Mouse (Mus musculus) forebrain, embryonic 16.5 days (tissue): ENCODE data around the gene Mrps6. TPM values are rescaled to one million over a fixed set of nuclear protein-coding genes. Genes with fewer than 3 reads are reported as not detected.

Source experiments
- ATAC-seq: fragments of 200-750 bp; cut with Nextera tagmentation; 2 replicates; pipeline ENCODE4 v1.8.0; 2017; ENCODE audit warnings: mild to moderate bottlenecking, moderate library complexity
- H3K27ac ChIP-seq: fragments of 300-500 bp; sonication (generic); 2 replicates; pipeline ENCODE4 v1.5.1; 2014; ENCODE audit warnings: low read length, control low read depth
- H3K27me3 ChIP-seq: fragments of 300-500 bp; sonication (generic); replicated peaks from 2 replicates; pipeline ENCODE4 v1.6.1; 2014; ENCODE audit warnings: low read length; ENCODE audit not compliant: control insufficient read depth, insufficient read depth
- H3K36me3 ChIP-seq: fragments of 300-500 bp; sonication (generic); 2 replicates; pipeline ENCODE4 v1.6.1; 2014; ENCODE audit not compliant: control insufficient read depth, insufficient read depth
- H3K4me1 ChIP-seq: fragments of 300-500 bp; sonication (generic); replicated peaks from 2 replicates; pipeline ENCODE4 v1.6.1; 2014; ENCODE audit warnings: low read length; ENCODE audit not compliant: control insufficient read depth, insufficient read depth
- H3K4me2 ChIP-seq: fragments of 300-500 bp; sonication (generic); 2 replicates; pipeline ENCODE4 v1.6.1; 2014; ENCODE audit warnings: mild to moderate bottlenecking, low read length, control low read depth
- H3K4me3 ChIP-seq: fragments of 300-500 bp; sonication (generic); replicated peaks from 2 replicates; pipeline ENCODE4 v1.5.1; 2014; ENCODE audit warnings: mild to moderate bottlenecking, low read length, control low read depth
- H3K9ac ChIP-seq: fragments of 300-500 bp; sonication (generic); replicated peaks from 2 replicates; pipeline ENCODE4 v1.6.1; 2014; ENCODE audit warnings: low read depth, low read length, control low read depth
- H3K9me3 ChIP-seq: fragments of 300-500 bp; sonication (generic); 2 replicates; pipeline ENCODE4 v1.6.1; 2016; ENCODE audit warnings: low read length; ENCODE audit not compliant: control insufficient read depth
- WGBS: fragments of 180-500 bp; shearing (Covaris S2); extraction: QIAGEN DNeasy Blood & Tissue Kit; methylation state at CpG from one replicate; pipeline ENCODE4 v1.1.7; 2014; 5-methylcytosine and 5-hydroxymethylcytosine counted together
- polyA plus RNA-seq: library from polyadenylated mRNA; unstranded; fragments of >200 nt; fragmentation: Nextera tagmentation; extraction: Ambion mirVana; gene quantifications from 2 replicates; pipeline ENCODE4 v1.2.1, GENCODE M21; 2015

The Mrps6 gene
- polyA plus RNA-seq, result 144 and 148 TPM in 2 replicates

DNA sequence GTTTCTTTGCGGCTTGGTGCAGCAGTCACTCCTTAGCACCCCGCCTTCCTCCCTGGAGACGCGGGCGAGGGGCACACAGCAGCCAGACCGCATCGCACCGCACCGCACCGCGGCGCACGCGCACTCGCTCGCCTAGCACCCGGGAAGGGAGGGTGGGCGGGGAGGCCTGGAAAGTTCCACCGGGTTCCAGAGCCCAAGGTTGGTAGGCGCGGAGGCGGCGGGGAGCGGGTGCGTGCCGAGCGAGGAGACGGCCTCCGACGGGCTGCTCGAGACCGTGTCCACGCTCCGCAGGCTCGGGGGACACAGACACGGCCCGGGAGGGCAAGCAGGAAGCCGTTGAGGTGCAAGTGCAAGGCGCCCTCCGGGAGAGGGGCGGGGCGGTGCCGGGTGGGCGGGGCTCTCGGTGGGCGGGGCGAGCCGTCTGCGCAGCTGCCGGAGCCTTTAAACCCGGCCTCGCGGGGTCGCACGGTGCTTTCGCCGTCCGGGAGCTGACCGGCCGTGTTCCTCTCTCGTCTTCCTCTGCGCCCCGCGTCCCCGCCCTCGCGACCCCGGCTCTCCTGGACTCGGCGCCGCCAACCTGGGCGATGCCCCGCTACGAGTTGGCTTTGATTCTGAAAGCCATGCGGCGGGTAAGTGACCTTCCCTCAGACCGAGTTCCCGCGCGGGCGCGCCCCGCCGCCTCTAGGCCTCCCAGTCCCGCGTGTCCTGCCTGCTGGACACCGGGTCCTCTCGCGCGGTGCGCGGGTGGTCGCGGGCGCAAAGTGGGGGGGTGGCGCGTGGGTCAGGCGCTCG, at the start of gene Mrps6, which contains the start of the genes Gm49711 and Slc5a3:
Gene Mrps6, plus strand, starts transcription at position 419 of the 792 bp plus-strand sequence.
Gene Gm49711, plus strand, starts transcription at position 465 of the 792 bp plus-strand sequence.
Gene Slc5a3, plus strand, starts transcription at position 471 of the 792 bp plus-strand sequence.
- WGBS, result under 1% methylated on average over 84 of the region's 99 CpGs
- Histone ChIP-seq H3K9me3 (peaks cover 5% of the 10 kb centered on the region; the same call in 1 of the 2 replicates), H3K9ac (peak within 1 kb of the TSS; percentile 74), H3K4me2 (peak within 1 kb of the TSS; percentile 81), H3K4me3 (peak within 1 kb of the TSS; percentile 78), H3K36me3 (0 out of 2 replicates have a peak, but pooled peaks cover 6% of the 10 kb centered on the region), H3K27ac (peak within 1 kb of the TSS; percentile 87), H3K4me1 (peaks cover 22% of the 10 kb centered on the region), H3K27me3 (no peaks in the 10 kb centered on the region)
- peak; percentile 94 for ATAC-seq

DNA sequence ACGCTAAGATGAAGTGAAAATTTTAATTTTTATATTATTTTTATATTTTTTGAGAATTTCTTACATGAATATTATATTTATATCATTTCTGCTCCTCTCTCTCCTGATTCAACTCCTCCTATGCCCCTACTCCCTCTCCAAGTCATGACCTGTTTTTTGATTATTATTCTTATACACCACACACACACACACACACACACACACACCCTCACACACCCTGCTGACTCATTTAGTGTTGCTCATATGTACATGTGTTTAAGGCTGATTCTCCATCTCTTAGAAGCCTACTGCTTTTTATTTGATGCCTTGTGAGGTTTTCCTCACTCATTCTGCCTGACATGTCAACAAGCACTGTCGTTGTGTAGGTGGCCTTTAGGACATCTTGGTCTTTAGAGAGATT, 48.5 kb upstream of the Mrps6 start:
- ATAC-seq, result no peak
- no peaks in the 10 kb centered on the region for H3K36me3 ChIP-seq
- no peak overlapping the region for H3K4me3 ChIP-seq
- H3K9ac ChIP-seq, result no peak overlapping the region
- no peak overlapping the region for H3K27ac ChIP-seq
- H3K4me1 ChIP-seq, result no peaks in the 10 kb centered on the region
- no peaks in the 10 kb centered on the region for H3K9me3 ChIP-seq
- no peak overlapping the region for H3K4me2 ChIP-seq
- 94% methylated on average over 2 of the region's 2 CpGs for WGBS
- H3K27me3 ChIP-seq, result no peaks in the 10 kb centered on the region

GRCm38 (mm10) chr16:92016792-92017191, 41.3 kb upstream of the Mrps6 start:
- 90% methylated on average over 8 of the region's 8 CpGs for WGBS
- peaks cover 7% of the 10 kb centered on the region; the same call in 1 of the 2 replicates for H3K4me1 ChIP-seq
- no peak for ATAC-seq
- H3K4me2 ChIP-seq, result no peak overlapping the region
- no peaks in the 10 kb centered on the region for H3K27me3 ChIP-seq
- no peak overlapping the region for H3K27ac ChIP-seq
- H3K9ac ChIP-seq, result no peak overlapping the region
- H3K36me3 ChIP-seq, result no peaks in the 10 kb centered on the region
- no peaks in the 10 kb centered on the region for H3K9me3 ChIP-seq
- H3K4me3 ChIP-seq, result no peak overlapping the region

GRCm38 (mm10) chr16:92019141-92020118, 38.6 kb upstream of the Mrps6 start:
- Histone ChIP-seq H3K4me1 (peaks cover 9% of the 10 kb centered on the region; the same call in 1 of the 2 replicates), H3K27ac (peak overlapping the region; percentile 15), H3K4me2 (peak overlapping the region; percentile 68), H3K36me3 (no peaks in the 10 kb centered on the region), H3K9me3 (no peaks in the 10 kb centered on the region), H3K27me3 (no peaks in the 10 kb centered on the region), H3K4me3 (peak overlapping the region; percentile 38), H3K9ac (peak overlapping the region; percentile 66)
- WGBS, result 6% methylated on average over 26 of the region's 26 CpGs
- peak; percentile 61; the same call in 1 of the 2 replicates for ATAC-seq

GRCm38 (mm10) chr16:92021656-92022400, 36.2 kb upstream of the Mrps6 start:
- 86% methylated on average over 12 of the region's 12 CpGs for WGBS
- Histone ChIP-seq H3K4me3 (no peak overlapping the region), H3K4me2 (no peak overlapping the region), H3K4me1 (peaks cover 9% of the 10 kb centered on the region; the same call in 1 of the 2 replicates), H3K27me3 (no peaks in the 10 kb centered on the region), H3K27ac (no peak overlapping the region), H3K9me3 (no peaks in the 10 kb centered on the region), H3K36me3 (no peaks in the 10 kb centered on the region), H3K9ac (no peak overlapping the region)
- no peak for ATAC-seq

DNA sequence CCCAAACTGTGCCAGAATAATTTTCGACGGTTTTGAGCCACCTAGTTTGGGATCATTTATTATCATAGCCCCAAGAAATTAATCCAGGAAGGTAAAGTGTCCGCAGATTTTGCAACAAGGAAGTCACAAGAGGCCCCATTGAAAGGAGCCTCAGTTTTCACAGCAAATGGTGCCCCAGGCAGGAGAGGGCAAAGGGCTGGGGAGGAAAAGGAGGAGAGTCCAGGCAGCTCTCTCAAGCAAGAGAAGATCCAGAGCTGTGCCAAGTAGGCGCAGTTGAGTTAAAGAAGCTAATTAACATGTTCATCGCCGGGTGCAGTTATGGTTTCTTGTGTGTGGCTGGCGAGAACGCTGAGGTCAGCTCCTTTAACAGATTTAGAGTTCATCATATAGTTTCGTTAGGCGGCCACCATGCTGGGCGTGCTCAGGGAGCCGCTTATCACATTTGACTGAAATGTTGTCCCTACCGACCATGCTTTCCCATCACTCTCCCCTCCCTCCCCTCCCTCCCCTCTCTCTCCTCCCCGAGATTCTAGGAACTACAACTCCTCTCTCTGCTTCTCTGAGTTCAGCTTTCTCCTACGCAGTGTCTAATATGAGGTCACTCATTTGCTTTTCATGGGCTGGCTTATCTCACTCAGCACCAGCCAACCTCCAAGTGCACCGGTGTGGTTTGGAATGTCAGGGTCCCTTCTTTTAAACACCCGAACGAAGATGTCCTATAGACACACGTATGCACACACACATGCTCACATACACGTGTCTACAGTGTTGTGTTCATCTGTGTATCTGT, 35.4 kb upstream of the Mrps6 start:
- Histone ChIP-seq H3K9ac (no peak overlapping the region), H3K27me3 (no peaks in the 10 kb centered on the region), H3K4me2 (no peak overlapping the region), H3K4me3 (no peak overlapping the region), H3K36me3 (no peaks in the 10 kb centered on the region), H3K9me3 (no peaks in the 10 kb centered on the region), H3K27ac (no peak overlapping the region), H3K4me1 (peaks cover 9% of the 10 kb centered on the region; the same call in 1 of the 2 replicates)
- ATAC-seq, result no peak
- WGBS, result 65% methylated on average over 20 of the region's 20 CpGs

- 91% methylated on average over 3 of the region's 3 CpGs for whole genome bisulfite sequencing
- Histone ChIP-seq H3K4me2 (no peak overlapping the region), H3K9ac (no peak overlapping the region), H3K27me3 (no peaks in the 10 kb centered on the region), H3K4me1 (no peaks in the 10 kb centered on the region), H3K36me3 (no peaks in the 10 kb centered on the region), H3K9me3 (no peaks in the 10 kb centered on the region), H3K27ac (no peak overlapping the region), H3K4me3 (no peak overlapping the region)
- ATAC-seq, result no peak
These were observed 24.8 kb upstream of the Mrps6 start for GRCm38 (mm10) chr16:92033286-92033685.

- Histone ChIP-seq H3K4me3 (no peak overlapping the region), H3K9ac (no peak overlapping the region), H3K36me3 (no peaks in the 10 kb centered on the region), H3K27ac (no peak overlapping the region), H3K4me1 (no peaks in the 10 kb centered on the region), H3K27me3 (no peaks in the 10 kb centered on the region), H3K9me3 (peaks cover 1% of the 10 kb centered on the region; the same call in 1 of the 2 replicates), H3K4me2 (no peak overlapping the region)
- ATAC-seq, result no peak
- WGBS, result 82% methylated on average over 5 of the region's 5 CpGs
These were observed 23.4 kb upstream of the Mrps6 start for GRCm38 (mm10) chr16:92034676-92035075.
